Mouse (Mus musculus) large intestine, adult 2 months (tissue): Measurements from ENCODE around the gene Pitx2. TPM values are rescaled to one million over a fixed set of nuclear protein-coding genes. Genes with fewer than 3 reads are reported as not detected.

Experiments
- DNase-seq: peaks from one replicate; pipeline ENCODE4 v3.0.0-alpha.2; 2012; ENCODE audit warnings: low read depth, low spot score
- WGBS: fragments of 180-500 bp; shearing (Covaris S2); methylation state at CpG from one replicate; pipeline ENCODE4 v1.1.7; 2018; 5-methylcytosine and 5-hydroxymethylcytosine counted together
- polyA plus RNA-seq: library from polyadenylated mRNA; depleted of rRNA; stranded (reverse); fragments of >200 nt; gene quantifications from 2 replicates; pipeline ENCODE4 v1.2.3, GENCODE M21; 2012

Gene Pitx2
- polyA plus RNA-seq, 1 experiment, result 23.4 TPM

GRCm38 (mm10) chr3:129201156-129201555, 1.5 kb downstream of the Pitx2 start:
- 7% methylated on average over 3 of the region's 3 CpGs for WGBS
- DNase-seq, result no peak

- no peak for DNase-seq
- WGBS, result 14% methylated on average over 11 of the region's 11 CpGs
These were observed 2.1 kb downstream of the Pitx2 start for GRCm38 (mm10) chr3:129201681-129202255.

- DNase-seq, result no peak
- WGBS, result 7% methylated on average over 36 of the region's 36 CpGs
These were observed 3.4 kb downstream of the Pitx2 start for GRCm38 (mm10) chr3:129202871-129203740.

- no peak for DNase-seq
- WGBS, result 4% methylated on average over 35 of the region's 35 CpGs
These were observed 4.2 kb downstream of the Pitx2 start for GRCm38 (mm10) chr3:129203761-129204440.

GRCm38 (mm10) chr3:129204441-129205313, 5.0 kb downstream of the Pitx2 start:
- DNase-seq, result peak; percentile 57
- 2% methylated on average over 48 of the region's 48 CpGs for WGBS

- DNase-seq, result no peak
- 13% methylated on average over 18 of the region's 18 CpGs for WGBS
These were observed 6.0 kb downstream of the Pitx2 start for GRCm38 (mm10) chr3:129205481-129206175.

GRCm38 (mm10) chr3:129206776-129207175, 7.1 kb downstream of the Pitx2 start:
- 8% methylated on average over 13 of the region's 13 CpGs for WGBS
- no peak for DNase-seq

GRCm38 (mm10) chr3:129207231-129208030, 7.8 kb downstream of the Pitx2 start:
- DNase-seq, result no peak
- 7% methylated on average over 24 of the region's 24 CpGs for WGBS

- 6% methylated on average over 7 of the region's 7 CpGs for WGBS
- no peak for DNase-seq
These were observed 8.3 kb downstream of the Pitx2 start for GRCm38 (mm10) chr3:129208031-129208380.

- no peak for DNase-seq
- WGBS, result 6% methylated on average over 10 of the region's 10 CpGs
These were observed 8.7 kb downstream of the Pitx2 start for GRCm38 (mm10) chr3:129208421-129208820.

GRCm38 (mm10) chr3:129209266-129209665, 9.6 kb downstream of the Pitx2 start:
- WGBS, result 5% methylated on average over 4 of the region's 4 CpGs
- DNase-seq, result no peak

- no peak for DNase-seq
- WGBS, result 8% methylated on average over 4 of the region's 4 CpGs
These were observed 10.1 kb downstream of the Pitx2 start for GRCm38 (mm10) chr3:129209771-129210170.

GRCm38 (mm10) chr3:129212038-129212645, 12.5 kb downstream of the Pitx2 start:
- no peak for DNase-seq
- WGBS, result 3% methylated on average over 7 of the region's 7 CpGs

- DNase-seq, result no peak
- WGBS, result 8% methylated on average over 11 of the region's 11 CpGs
These were observed 13.1 kb downstream of the Pitx2 start for GRCm38 (mm10) chr3:129212807-129213206.

GRCm38 (mm10) chr3:129213633-129214145, 14.0 kb downstream of the Pitx2 start:
- WGBS, result under 1% methylated on average over 39 of the region's 39 CpGs

GRCm38 (mm10) chr3:129214146-129214665, 14.5 kb downstream of the Pitx2 start:
- 1% methylated on average over 34 of the region's 34 CpGs for WGBS
- DNase-seq, result no peak

More at GRCm38 (mm10) chr3:129213633-129214145, 14.0 kb downstream of the Pitx2 start:
- DNase-seq, result no peak

- 3% methylated on average over 31 of the region's 31 CpGs for WGBS
These were observed 15.0 kb downstream of the Pitx2 start for GRCm38 (mm10) chr3:129214666-129215161.

More at GRCm38 (mm10) chr3:129214666-129215161, 15.0 kb downstream of the Pitx2 start:
- no peak for DNase-seq
